Mouse (Mus musculus): ENCODE data around the gene Isca2. TPM values are rescaled to one million over a fixed set of nuclear protein-coding genes. Genes with fewer than 3 reads are reported as not detected.

Isca2 gene
- polyA plus RNA-seq, 1 experiment from 2014 or later: 105 TPM

DNA sequence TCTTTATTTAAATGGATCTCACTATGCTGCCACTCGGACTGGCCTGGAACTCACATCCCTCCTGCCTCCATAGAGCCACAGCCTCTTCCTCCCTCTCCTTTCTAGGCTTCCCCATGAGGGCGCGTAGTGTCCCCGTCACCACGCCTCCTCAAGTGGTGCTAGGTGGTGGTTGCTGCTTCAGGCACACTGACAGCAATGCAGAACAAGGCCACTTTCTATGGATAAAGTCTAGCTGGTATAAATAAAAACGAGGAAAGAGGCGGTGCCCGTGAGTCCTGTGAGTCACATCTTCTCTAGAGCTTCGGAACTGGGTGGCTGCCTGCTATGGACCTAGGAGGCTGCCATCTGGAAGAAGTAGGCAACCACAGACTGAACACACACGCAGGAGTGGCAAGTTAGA lies 17.0 kb upstream of the Isca2 start:
- H3K9me3 ChIP-seq (ENCODE audit: low read length): no peaks in the 10 kb centered on the region
- peaks cover 29% of the 10 kb centered on the region; the same call in 1 of the 2 replicates for H3K36me3 ChIP-seq (ENCODE audit: insufficient read depth, low read length)
- no peak overlapping the region for H3K9ac ChIP-seq (replicated peaks; ENCODE audit: low read depth)
- no peak for ATAC-seq
- DNase-seq (ENCODE audit: low spot score): peak; percentile 5
- TF ChIP-seq CTCF (IDR thresholded peaks at IDR 0.05): no peak
- H3K4me2 ChIP-seq (replicated peaks; ENCODE audit: low read depth, low read length): no peak overlapping the region
- H3K27ac ChIP-seq (ENCODE audit: low read length): no peak overlapping the region
- WGBS: 83% methylated on average over 10 of the region's 10 CpGs
- H3K4me3 ChIP-seq (ENCODE audit: low read depth, low read length): no peak overlapping the region
- H3K4me1 ChIP-seq (ENCODE audit: insufficient read depth, low read depth, low read length): no peaks in the 10 kb centered on the region
- no peaks in the 10 kb centered on the region for H3K27me3 ChIP-seq (replicated peaks; ENCODE audit: insufficient read depth, low read length)

DNA sequence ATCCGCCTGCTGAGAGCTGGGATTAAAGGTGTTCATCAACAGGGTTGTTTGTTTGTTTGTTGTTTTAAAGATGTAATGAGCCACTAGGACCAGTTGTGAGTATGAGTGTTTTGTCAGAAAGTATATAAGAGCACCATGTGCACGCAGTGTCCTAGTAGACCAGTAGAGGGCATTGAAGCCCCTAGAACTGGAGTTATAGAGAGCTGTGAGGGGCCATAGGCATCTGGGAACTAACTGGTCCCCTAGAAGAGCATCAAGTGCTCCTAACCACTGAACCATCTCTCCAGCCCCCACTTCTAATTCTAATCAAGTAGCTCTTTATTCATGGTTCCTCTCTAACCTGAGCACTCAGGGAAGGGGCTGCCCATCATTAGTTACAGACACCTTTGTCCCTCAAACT lies 14.0 kb upstream of the Isca2 start:
- DNase-seq (ENCODE audit: low spot score) (peak; percentile 51), ATAC-seq (no peak)
- Histone ChIP-seq H3K4me2 (replicated peaks; ENCODE audit: low read depth, low read length) (no peak overlapping the region), H3K27ac (ENCODE audit: low read length) (no peak overlapping the region), H3K4me1 (ENCODE audit: insufficient read depth, low read depth, low read length) (no peaks in the 10 kb centered on the region), H3K9ac (replicated peaks; ENCODE audit: low read depth) (no peak overlapping the region), H3K4me3 (ENCODE audit: low read depth, low read length) (no peak overlapping the region), H3K9me3 (ENCODE audit: low read length) (no peaks in the 10 kb centered on the region), H3K27me3 (replicated peaks; ENCODE audit: insufficient read depth, low read length) (no peaks in the 10 kb centered on the region), H3K36me3 (ENCODE audit: insufficient read depth, low read length) (peaks cover 38% of the 10 kb centered on the region; the same call in 1 of the 2 replicates)
- 67% methylated on average over 2 of the region's 2 CpGs for WGBS
- TF ChIP-seq CTCF (IDR thresholded peaks at IDR 0.05) (peak; percentile 60), EP300 (IDR thresholded peaks at IDR 0.05) (no peak)

DNA sequence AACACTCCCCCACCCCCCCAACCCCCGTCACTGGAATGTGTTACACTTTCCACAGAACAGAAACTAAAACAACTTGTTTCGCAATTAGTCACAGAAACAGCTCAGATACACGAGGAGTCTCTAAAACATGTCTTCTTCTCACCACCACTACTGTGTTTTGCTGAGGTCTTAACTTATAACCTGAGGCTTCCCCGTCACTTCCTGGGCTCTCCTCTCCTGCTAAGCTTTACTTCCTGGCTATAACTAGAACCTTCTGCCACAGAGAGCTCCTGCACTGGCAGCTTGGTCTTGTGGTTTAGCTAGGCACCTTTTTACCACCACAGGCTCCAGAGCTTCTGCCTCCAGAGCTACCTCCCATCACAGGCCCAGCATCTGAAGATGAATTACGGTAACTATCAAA lies 10.5 kb upstream of the Isca2 start:
- TF ChIP-seq CTCF (IDR thresholded peaks at IDR 0.05) (no peak), EP300 (IDR thresholded peaks at IDR 0.05) (0 out of 2 replicates have a peak, but pooled peaks have one; percentile 12)
- no peak overlapping the region for H3K9ac ChIP-seq (replicated peaks; ENCODE audit: low read depth)
- H3K27me3 ChIP-seq (replicated peaks; ENCODE audit: insufficient read depth, low read length): no peaks in the 10 kb centered on the region
- no peak for ATAC-seq
- DNase-seq (ENCODE audit: low spot score): peak; percentile 78
- WGBS: 51% methylated on average over 5 of the region's 5 CpGs
- H3K36me3 ChIP-seq (ENCODE audit: insufficient read depth, low read length): peaks cover 27% of the 10 kb centered on the region; the same call in 1 of the 2 replicates
- no peak overlapping the region for H3K4me2 ChIP-seq (replicated peaks; ENCODE audit: low read depth, low read length)
- H3K9me3 ChIP-seq (ENCODE audit: low read length): no peaks in the 10 kb centered on the region
- peaks cover 5% of the 10 kb centered on the region; the same call in 1 of the 2 replicates for H3K4me1 ChIP-seq (ENCODE audit: insufficient read depth, low read depth, low read length)
- H3K27ac ChIP-seq (ENCODE audit: low read length): peak overlapping the region; percentile 69
- no peak overlapping the region for H3K4me3 ChIP-seq (ENCODE audit: low read depth, low read length)

DNA sequence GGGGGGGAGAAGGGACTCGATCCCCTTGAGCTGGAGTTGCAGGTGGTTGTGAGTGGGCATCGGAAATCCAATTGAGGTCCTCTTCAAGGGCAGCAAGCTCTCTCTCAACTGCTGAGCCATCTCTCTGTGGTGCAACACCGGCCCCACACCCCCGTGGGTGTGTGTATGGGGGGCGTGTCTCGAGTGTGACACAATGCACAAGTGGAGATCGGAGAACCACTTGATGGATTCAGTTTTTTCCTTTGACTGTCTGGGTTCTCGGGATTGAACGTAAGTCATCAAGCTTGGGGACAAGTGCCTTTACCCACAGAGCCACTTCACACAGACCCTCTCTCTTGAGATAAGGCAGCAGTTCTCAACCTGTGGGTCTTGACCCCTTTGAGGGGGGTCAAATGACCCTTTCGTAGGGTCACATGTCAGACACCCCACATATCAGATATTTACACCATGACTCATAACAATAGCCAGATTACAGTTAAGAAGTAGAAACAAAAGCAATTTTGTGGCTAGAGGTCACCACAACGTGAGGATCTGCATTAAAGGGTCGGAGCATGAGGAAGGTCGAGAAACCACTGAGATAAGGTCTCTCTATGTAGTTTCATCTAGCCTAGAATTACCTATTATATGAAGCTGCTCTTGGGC lies 9.4 kb upstream of the Isca2 start:
- Histone ChIP-seq H3K4me3 (ENCODE audit: low read depth, low read length) (no peak overlapping the region), H3K36me3 (ENCODE audit: insufficient read depth, low read length) (peaks cover 19% of the 10 kb centered on the region; the same call in 1 of the 2 replicates), H3K27me3 (replicated peaks; ENCODE audit: insufficient read depth, low read length) (no peaks in the 10 kb centered on the region), H3K9ac (replicated peaks; ENCODE audit: low read depth) (no peak overlapping the region), H3K9me3 (ENCODE audit: low read length) (no peaks in the 10 kb centered on the region), H3K4me2 (replicated peaks; ENCODE audit: low read depth, low read length) (no peak overlapping the region), H3K4me1 (ENCODE audit: insufficient read depth, low read depth, low read length) (peaks cover 11% of the 10 kb centered on the region; the same call in 1 of the 2 replicates), H3K27ac (ENCODE audit: low read length) (peak overlapping the region; percentile 69; the same call in 1 of the 2 replicates)
- ATAC-seq: peak; percentile 56
- DNase-seq (ENCODE audit: low spot score): peak; percentile 67
- 44% methylated on average over 13 of the region's 13 CpGs for WGBS
- TF ChIP-seq CTCF (IDR thresholded peaks at IDR 0.05) (no peak), EP300 (IDR thresholded peaks at IDR 0.05) (peak; percentile 90)

DNA sequence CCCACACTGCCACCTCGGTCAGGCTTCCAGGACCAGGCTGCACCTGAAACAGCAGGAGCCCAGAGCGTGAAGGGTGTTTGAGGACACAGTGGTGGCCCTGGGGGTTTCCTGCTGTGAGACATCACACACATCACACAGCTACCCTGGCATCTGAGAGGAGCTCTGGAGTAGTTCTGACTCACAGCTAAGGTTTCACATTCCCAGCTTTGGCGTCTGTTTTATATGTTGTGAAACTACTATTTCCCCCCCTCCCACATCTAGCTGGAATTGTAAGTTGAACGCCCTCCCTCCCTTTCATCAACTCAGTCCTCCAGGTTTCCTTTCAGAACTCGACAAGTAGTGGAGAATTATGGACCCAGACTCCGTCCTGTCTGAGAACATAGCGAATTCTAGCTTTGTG lies 8.3 kb upstream of the Isca2 start:
- 65% methylated on average over 7 of the region's 7 CpGs for WGBS
- H3K27ac ChIP-seq (ENCODE audit: low read length): peak overlapping the region; percentile 22; the same call in 1 of the 2 replicates
- no peak overlapping the region for H3K4me2 ChIP-seq (replicated peaks; ENCODE audit: low read depth, low read length)
- H3K27me3 ChIP-seq (replicated peaks; ENCODE audit: insufficient read depth, low read length): no peaks in the 10 kb centered on the region
- H3K9me3 ChIP-seq (ENCODE audit: low read length): no peaks in the 10 kb centered on the region
- peak; percentile 13; the same call in 1 of the 2 replicates for ATAC-seq
- H3K9ac ChIP-seq (replicated peaks; ENCODE audit: low read depth): no peak overlapping the region
- no peak for TF ChIP-seq CTCF (IDR thresholded peaks at IDR 0.05)
- TF ChIP-seq EP300 (IDR thresholded peaks at IDR 0.05): peak; percentile 40; the same call in 1 of the 2 replicates
- DNase-seq (ENCODE audit: low spot score): peak; percentile 65
- no peak overlapping the region for H3K4me3 ChIP-seq (ENCODE audit: low read depth, low read length)
- peaks cover 14% of the 10 kb centered on the region; the same call in 1 of the 2 replicates for H3K36me3 ChIP-seq (ENCODE audit: insufficient read depth, low read length)
- peaks cover 11% of the 10 kb centered on the region; the same call in 1 of the 2 replicates for H3K4me1 ChIP-seq (ENCODE audit: insufficient read depth, low read depth, low read length)

DNA sequence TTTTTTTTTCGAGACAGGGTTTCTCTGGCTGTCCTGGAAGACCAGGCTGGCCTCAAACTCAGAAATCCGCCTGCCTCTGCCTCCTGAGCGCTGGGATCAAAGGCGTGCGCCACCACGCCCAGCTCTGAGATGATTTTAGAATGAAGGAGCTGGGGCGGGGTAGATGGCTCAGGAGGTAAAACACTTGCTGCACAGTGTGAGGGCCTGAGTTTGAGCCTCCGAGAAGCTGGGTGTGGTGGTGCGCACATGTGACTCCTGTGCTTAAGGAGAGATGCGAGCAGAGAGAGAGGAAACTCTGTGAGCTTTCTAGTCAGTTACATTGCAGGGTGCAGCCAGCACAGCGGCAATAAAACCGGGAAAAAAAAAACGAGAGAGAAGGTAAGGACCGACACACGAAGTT lies 7.5 kb upstream of the Isca2 start:
- H3K4me1 ChIP-seq (ENCODE audit: insufficient read depth, low read depth, low read length): peaks cover 11% of the 10 kb centered on the region; the same call in 1 of the 2 replicates
- ATAC-seq (no peak), DNase-seq (ENCODE audit: low spot score) (no peak)
- WGBS: 84% methylated on average over 15 of the region's 15 CpGs
- peaks cover 14% of the 10 kb centered on the region; the same call in 1 of the 2 replicates for H3K36me3 ChIP-seq (ENCODE audit: insufficient read depth, low read length)
- H3K9me3 ChIP-seq (ENCODE audit: low read length): no peaks in the 10 kb centered on the region
- H3K4me2 ChIP-seq (replicated peaks; ENCODE audit: low read depth, low read length): no peak overlapping the region
- no peak overlapping the region for H3K9ac ChIP-seq (replicated peaks; ENCODE audit: low read depth)
- no peak overlapping the region for H3K27ac ChIP-seq (ENCODE audit: low read length)
- no peaks in the 10 kb centered on the region for H3K27me3 ChIP-seq (replicated peaks; ENCODE audit: insufficient read depth, low read length)
- H3K4me3 ChIP-seq (ENCODE audit: low read depth, low read length): no peak overlapping the region
- no peak for TF ChIP-seq EP300 (IDR thresholded peaks at IDR 0.05)
- no peak for TF ChIP-seq CTCF (IDR thresholded peaks at IDR 0.05)
